Mouse (Mus musculus) myocyte (in vitro differentiated cells): ENCODE data around the gene Ylpm1.

Experiments
- CEBPB ChIP-seq: IDR thresholded peaks from 2 replicates; pipeline ENCODE4 v1.6.1; 2011; ENCODE audit warnings: mild to moderate bottlenecking, moderate library complexity; ENCODE audit not compliant: poor library complexity, insufficient read depth, severe bottlenecking
- E2F4 ChIP-seq: IDR thresholded peaks from one replicate; pipeline ENCODE4 v1.6.1; 2011; ENCODE audit warnings: mild to moderate bottlenecking, control low read depth, moderate library complexity; ENCODE audit not compliant: insufficient read depth
- MAX ChIP-seq: IDR thresholded peaks from one replicate; pipeline ENCODE4 v1.6.1; 2011; ENCODE audit warnings: low read depth, mild to moderate bottlenecking, control low read depth
- MYOD1 ChIP-seq, 3 experiments: IDR thresholded peaks; one replicate each; pipeline ENCODE4 v1.6.1; 2011; ENCODE audit warnings: control low read depth in 2 of 3, low read depth in 2 of 3, mild to moderate bottlenecking in 2 of 3, moderate library complexity in 1 of 3; ENCODE audit not compliant: insufficient read length in 2 of 3, control insufficient read depth in 1 of 3
- MYOG ChIP-seq, 3 experiments: IDR thresholded peaks; one replicate each; pipeline ENCODE4 v1.6.1; 2011; ENCODE audit warnings: control low read depth in 2 of 3, low read depth in 2 of 3, mild to moderate bottlenecking in 2 of 3; ENCODE audit not compliant: insufficient read length in 2 of 3, control insufficient read depth in 1 of 3, insufficient read depth in 1 of 3
- POLR2A ChIP-seq: IDR thresholded peaks from one replicate; pipeline ENCODE4 v1.6.1; 2011; ENCODE audit warnings: low read depth, mild to moderate bottlenecking, control low read depth, moderate library complexity; ENCODE audit not compliant: insufficient read length
- POLR2AphosphoS2 ChIP-seq: IDR thresholded peaks from one replicate; pipeline ENCODE4 v1.6.1; 2011; ENCODE audit warnings: low read depth, control low read depth; ENCODE audit not compliant: insufficient read length
- TCF12 ChIP-seq: IDR thresholded peaks from one replicate; pipeline ENCODE4 v1.6.1; 2011; ENCODE audit warnings: mild to moderate bottlenecking, control low read depth; ENCODE audit not compliant: poor library complexity, insufficient read depth, severe bottlenecking
- USF1 ChIP-seq: IDR thresholded peaks from one replicate; pipeline ENCODE4 v1.6.1; 2011; ENCODE audit warnings: low read depth, mild to moderate bottlenecking, control low read depth, moderate library complexity

DNA sequence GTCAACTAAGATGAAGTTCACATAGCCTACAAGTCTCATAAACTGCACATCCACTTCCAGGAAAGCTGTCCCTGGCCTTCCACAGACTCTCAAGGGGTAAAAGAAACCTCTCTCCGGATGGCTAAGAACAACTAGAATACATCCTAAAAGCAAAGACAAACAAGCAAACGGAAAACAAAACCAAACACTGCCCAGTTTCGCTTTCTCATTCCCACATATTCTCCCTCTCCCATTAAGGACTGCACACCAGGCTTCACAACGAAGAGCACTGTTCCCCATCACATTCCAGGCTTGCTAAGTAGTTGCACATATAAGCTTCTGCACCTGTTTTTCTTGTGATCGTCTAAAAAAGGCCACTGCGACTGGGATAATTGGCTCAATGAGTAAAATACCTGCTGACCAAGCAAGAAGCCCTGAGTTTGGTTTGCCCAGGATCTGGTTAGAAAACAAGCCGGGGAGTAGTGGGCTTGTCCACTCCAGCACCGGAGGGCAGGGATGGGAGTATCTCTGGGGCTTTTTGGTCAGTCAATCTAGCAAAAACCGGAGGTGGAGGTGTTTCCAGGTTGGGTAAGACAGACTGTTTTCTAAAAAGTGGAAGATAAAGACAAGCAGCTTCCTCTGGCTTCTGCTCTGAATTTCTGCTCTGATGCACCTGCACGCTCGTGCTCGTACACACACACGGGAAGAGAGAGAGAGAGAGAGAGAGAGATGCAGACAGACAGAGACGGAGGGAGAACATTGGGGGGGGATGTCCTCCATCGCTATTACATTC, 26.3 kb upstream of the Ylpm1 start:
- TF ChIP-seq POLR2A (no peak), USF1 (no peak), E2F4 (no peak), CEBPB (no peak), MAX (no peak), TCF12 (no peak), MYOG (IDR thresholded peaks at IDR 0.05; ENCODE audit: control insufficient read depth in 1 of 3, insufficient read depth in 1 of 3, insufficient read length in 2 of 3, low read depth in 2 of 3) (no peak), POLR2AphosphoS2 (no peak), MYOD1 (IDR thresholded peaks at IDR 0.05; ENCODE audit: control insufficient read depth in 1 of 3, insufficient read length in 2 of 3, low read depth in 2 of 3) (no peak)
